Mouse (Mus musculus): ENCODE measurements around the gene Apold1. TPM values are rescaled to one million over a fixed set of nuclear protein-coding genes. Genes with fewer than 3 reads are reported as not detected.

Gene Apold1
- polyA plus RNA-seq (2012): 0.24 and 0.42 TPM in 2 replicates

DNA sequence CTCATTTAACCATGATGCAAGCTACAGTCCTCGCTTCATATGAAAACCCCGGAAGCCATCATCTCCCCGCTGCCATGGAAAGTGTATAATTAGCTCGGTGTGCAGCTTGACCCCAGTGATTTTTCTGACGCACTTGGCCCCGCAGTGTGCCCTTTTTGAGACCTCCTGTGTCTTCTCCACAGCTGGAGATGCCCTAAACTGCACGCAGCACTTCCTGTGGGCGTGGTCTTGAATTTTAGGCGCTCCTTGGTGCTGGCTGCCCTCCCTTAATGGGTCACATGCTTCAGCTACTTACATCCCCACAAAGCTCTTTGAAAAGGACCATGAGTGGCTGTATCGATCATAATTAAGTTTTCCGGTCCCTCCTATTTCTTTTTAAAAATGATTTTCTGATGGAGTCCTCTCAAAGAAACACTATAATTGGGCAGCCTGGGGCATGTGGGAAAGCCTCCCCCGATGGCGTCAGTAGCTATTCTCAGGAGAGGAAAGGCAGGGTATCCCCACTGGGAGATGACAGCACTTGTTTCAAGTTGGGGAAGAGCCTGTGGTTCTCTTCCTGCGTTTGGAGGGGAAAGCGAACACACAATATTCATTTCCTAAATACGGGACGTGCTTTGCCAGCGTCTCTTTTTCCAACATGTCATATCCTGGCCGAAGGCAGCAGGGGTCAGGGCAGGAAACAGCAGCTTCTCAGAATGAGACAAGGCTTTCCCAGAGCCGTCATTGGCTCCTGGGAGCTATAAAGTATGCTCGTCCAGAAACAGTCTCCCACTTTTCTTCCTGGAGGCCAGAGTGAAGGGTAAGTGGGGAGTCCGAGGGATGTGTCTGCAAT lies at the start of gene Apold1:
Gene Apold1 (plus strand): TSS at position 488 of the 832 bp plus-strand sequence.
- no peak for TF ChIP-seq GATA1 (IDR thresholded peaks at IDR 0.05; ENCODE audit: low read length)

DNA sequence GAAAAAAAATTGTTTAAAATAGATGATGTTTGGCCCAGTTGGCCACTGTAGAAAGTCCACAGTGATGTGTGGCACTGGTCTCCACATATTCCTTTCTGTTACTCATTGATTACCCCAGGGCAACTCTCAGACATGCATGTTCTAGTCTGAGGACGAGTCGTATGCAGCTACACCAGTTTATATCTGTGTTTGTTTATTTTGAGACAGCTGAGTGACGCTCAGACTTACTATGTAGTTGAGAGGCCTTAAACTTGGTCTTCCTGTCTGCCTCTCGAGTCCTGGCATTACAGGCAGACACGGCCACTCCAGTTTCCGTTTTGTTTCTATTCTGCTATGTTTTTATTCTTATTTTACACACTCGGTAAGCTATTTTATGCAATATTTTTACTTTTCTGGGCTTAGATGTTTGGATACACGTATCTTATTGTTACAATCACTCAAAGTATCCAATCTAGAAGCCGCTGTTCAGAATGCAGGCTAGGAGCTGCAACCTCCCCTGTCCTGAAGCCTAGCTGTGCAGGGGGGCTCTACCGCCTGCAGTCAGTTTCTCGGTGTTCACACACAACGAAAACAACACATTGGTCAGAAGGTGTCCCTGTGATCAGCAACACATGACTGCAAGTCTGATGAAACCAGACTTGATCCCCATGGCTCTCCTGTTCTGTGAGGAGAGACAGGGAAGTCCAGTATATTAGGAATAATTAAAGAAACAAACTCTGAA lies 48.9 kb upstream of the Apold1 start:
- TF ChIP-seq GATA1 (IDR thresholded peaks at IDR 0.05; ENCODE audit: low read length): no peak

DNA sequence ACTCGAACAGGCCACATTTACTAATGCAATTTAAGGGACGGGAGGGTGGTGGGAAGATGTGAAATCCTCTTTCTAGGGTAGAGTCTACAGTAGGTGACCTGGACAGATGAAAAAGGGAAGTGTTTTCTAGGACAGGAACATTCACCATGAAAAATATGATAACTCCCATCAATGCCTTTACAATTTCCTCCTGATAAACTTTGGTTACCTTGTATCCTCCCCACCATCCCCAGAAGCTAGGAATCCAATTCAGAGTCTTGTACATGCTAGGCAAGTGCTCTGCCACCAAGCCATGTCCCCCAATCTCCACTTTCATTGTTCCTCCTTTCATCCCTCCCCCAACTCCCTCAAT lies 48.3 kb upstream of the Apold1 start:
- TF ChIP-seq GATA1 (IDR thresholded peaks at IDR 0.05; ENCODE audit: low read length): no peak

DNA sequence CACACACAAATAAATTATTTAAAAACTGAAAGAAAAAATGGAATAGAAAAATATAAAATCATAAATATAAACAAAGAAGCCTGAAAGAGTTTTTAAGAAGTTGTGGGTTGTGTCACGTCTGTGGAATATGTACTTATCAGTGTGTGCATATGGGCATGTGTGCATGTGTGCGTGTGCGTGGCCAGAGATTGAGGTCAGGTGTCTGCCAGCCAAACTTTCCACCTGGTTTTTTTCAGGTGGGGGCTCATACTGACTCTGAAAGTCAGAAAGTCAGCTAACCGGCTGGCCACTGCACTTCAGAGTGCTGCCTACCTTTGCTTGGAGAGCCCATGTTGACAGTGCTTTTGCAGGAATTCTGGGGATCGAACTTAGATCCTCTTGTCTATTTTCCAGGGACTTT lies 47.2 kb upstream of the Apold1 start:
- no peak for TF ChIP-seq GATA1 (IDR thresholded peaks at IDR 0.05; ENCODE audit: low read length)

DNA sequence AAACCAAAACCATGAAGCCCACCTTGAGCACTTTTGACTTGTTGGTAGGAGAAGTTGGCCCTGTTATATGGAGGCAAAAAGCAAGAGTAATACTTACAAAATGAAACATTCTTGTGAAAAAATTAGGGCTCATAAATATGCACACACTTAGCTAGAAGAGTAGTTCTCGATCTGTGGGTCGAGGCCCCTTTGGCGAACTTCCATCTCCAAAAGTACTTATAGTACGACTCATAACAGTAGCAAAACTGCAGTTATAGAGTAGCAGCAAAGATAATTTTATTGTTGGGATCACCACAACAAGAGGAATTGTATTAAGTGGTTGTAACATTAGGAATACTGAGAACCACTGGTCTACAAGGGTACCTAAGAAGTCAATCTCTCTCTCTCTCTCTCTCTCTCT lies 41.7 kb upstream of the Apold1 start:
- no peak for TF ChIP-seq GATA1 (IDR thresholded peaks at IDR 0.05; ENCODE audit: low read length)

DNA sequence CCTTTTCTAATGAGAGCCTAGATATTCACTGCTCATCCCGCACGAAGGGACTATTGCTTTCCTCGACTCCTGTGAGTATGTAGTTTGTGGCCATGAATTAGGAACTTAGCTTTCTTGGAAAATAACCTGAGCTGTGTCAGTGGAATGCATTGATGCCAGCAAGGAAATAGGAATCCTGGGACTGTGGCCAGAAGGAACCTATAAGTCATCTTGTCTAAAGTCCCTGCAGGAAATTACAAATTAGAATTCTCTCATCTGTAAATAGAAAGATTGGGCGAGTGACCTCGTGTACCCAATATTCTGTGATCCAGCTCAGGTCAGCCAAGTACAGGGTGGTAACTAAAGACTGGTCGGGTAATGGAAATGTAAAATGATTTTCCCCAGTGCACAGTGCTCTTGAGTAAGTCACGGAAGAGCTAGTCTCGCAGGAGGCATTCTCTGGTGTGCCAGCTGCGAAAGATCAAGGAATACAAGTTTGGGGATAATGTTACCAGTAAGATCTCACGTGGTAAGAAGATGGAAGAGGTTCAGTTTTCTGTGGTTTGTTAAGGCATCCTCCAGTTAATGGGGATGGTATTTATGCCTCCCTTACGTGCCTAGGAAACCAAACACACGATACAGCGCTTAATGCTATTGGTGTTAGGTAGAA lies 37.6 kb upstream of the Apold1 start:
- no peak for TF ChIP-seq GATA1 (IDR thresholded peaks at IDR 0.05; ENCODE audit: low read length)

DNA sequence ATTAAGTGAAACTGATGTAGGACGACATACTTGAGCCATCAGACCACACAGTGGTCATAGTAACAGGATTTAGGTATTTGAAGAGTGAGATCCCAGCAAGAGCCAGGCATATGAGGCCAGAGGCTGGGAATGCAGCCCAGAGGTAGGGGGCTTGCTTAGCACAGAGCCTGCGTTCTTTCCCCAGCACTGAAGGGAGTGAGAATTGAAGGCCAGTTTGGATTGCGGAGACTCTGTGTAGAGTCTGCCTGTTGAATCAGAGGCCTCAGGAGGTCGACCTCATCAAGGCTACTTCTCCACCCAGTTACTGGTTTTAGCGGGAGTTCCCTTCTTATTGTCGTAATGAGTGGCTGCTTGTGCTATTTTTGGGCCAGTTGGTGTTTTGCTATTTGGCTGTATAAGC lies 35.5 kb upstream of the Apold1 start:
- TF ChIP-seq GATA1 (IDR thresholded peaks at IDR 0.05; ENCODE audit: low read length): no peak

DNA sequence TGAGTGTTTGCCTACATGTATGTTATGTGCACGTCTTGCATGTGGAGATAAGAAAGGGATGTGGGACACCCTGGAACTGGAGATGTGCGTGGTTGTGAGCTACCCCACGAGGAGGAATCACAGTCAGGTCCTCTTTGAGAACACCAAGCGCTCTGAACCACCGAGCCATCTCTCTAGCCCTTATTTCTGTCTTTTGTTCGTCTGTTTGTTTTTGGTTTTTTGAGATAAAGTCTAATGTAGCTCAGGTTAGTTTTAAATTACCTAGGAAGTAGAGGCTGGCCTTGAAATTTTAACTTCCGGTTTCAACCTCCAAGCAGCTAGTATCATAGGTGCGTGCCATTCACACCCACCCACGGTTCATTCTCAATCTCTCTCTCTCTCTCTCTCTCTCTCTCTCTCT lies 34.7 kb upstream of the Apold1 start:
- TF ChIP-seq GATA1 (IDR thresholded peaks at IDR 0.05; ENCODE audit: low read length): no peak

DNA sequence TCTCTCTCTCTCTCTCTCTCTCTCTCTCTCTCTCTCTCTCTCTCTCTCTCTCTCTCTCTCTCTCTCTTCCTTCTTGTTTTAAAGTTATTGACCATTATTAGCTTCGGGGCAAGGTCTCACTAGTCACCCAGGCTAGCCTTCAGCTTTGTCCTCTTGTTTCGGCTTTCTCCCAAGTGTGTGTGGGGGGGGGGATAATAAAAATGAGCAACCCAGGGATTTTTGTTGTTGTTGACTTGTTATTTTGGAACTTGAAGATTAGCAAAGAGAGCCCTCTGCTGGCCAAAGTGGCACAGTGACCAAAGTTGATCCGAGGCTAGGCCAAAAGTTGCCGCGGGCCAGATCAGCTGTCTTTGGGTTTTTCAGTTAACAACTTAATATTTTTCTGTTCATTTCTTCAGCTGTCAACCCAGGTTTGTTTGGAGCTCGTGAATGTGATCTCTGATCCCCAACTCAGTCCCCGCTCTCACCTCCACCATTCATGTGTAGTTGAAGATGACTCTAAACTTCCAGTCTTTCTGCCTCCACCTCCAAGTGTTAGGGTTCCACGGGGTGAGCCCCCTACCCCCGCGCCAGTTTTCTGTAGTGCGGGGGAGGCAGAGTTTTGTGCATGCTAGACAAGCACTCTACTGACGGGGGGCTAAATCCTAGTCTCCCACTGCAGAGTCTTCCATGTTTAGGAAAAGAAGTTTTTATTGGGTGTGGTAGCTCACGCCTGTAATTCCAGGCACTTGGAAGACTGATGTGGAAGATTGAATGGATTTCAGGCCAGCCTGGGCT lies 34.0 kb upstream of the Apold1 start:
- no peak for TF ChIP-seq GATA1 (IDR thresholded peaks at IDR 0.05; ENCODE audit: low read length)

DNA sequence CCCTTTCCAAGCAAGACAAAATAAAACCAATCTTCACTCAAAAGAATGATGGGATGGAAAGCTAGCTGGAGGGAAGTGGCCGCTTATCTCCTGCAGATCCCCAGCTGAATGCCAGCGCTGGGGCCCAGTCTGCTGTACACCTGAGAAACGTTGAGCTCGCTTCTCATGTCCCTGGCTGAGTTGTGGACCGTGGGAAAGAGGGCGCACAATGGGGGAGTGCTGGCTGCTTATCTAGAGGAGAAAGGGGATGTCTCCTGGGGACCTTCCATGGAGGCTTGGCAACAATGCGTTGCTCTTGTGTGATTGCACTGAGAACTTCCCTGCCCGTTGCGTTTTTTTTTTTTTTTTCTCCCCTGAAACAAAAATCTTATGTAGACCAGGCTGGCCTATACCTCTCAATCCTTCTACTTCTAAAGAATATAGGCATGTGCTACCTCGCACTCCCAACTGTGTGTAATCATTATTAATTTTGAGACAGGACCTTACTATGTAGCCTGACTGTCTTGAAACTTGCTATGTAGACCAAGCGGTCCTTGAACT lies 32.9 kb upstream of the Apold1 start:
- no peak for TF ChIP-seq GATA1 (IDR thresholded peaks at IDR 0.05; ENCODE audit: low read length)

DNA sequence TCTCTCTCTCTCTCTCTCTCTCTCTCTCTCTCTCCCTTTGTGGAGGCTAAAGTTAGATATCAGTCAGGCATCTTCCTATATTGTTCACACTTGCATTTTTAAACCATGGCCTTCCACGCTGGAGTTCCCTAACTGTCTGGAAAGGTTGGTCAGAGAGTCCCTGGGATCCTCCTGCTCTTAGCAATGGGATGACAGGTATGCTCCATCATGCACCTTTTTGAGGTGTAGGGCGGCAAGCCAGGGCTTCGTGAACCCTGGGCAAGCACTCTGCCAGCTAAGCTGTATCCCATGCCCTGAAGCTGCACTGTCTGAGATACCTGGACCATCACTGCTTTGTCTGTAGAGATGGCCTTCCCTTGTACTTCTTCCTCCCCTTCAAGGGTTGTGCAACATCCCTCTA lies 32.3 kb upstream of the Apold1 start:
- no peak for TF ChIP-seq GATA1 (IDR thresholded peaks at IDR 0.05; ENCODE audit: low read length)

DNA sequence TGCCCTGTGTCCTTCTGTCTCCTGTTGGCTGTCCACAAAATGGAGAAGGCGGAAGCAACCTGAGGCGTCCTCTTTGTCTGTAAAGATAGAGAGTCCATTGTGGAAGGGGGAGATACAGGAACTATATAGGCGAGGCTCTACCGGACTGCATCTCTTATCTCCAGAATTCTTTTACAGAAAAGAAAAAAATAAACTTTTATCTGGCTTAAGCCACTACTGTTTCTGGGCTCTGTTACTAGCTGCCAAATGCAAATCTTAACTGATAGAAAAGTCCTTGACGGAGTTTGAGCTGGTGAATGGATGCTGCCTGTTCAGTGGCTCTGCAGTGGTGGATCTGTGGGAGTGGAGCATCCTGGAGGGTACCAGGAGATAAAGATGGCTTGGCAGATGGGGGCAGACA lies 30.2 kb upstream of the Apold1 start:
- TF ChIP-seq GATA1 (IDR thresholded peaks at IDR 0.05; ENCODE audit: low read length): peak; percentile 69

DNA sequence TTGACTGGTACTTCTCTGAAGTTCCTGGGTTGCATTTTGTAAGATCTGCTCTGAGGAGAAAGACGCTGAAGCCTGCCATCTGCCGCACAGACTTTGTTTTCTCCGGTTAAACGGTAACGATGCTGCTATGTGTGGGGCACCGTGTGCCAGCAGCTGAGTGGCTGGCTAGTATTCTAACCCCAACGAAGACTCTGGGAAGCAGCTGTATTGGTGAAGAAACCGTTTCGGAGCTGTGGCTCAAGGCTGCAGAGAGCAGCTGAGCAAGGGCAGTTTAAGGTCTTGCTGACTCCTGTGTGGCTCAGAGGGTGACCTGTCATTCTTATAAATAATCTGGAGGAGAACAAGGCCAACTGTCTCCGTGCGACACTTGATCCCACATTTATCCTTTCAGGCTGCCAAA lies 27.5 kb upstream of the Apold1 start:
- no peak for TF ChIP-seq GATA1 (IDR thresholded peaks at IDR 0.05; ENCODE audit: low read length)

DNA sequence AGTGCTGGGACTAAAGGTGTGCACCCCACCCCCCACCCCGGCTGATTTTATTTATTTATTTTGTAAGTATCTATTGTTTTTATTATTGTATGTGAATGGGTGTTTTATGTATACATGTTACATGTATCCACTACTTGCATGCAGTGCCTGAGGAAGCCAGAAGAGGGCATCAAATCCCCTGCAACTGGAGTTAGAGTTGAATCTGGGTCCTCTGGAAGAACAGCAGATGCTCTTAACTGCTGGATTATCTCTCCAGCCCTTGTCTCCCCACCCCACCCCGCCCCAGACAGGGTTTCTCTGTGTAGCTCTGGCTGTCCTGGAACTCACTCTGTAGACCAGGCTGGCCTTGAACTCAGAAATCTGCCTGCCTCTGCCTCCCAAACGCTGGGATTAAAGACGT lies 25.1 kb upstream of the Apold1 start:
- TF ChIP-seq GATA1 (IDR thresholded peaks at IDR 0.05; ENCODE audit: low read length): no peak

DNA sequence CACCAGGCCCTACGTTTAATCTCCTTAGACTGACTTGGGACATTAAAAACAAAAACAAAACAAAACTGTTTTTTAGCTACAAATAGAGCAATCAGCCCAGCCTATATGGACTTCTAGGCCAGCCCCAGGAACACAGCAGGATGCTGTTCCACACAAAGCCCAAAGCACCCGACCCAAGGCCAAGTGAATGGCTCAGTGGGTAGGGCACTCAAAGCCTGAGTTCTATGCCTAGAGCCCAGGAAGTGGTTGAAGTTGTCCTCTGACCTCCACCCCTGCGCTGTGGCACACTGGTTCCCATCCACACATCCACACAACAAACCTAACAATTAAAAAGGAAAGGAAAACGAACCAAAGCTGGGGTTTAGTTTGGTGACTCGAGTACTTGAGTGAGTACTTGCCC lies 20.2 kb upstream of the Apold1 start:
- TF ChIP-seq GATA1 (IDR thresholded peaks at IDR 0.05; ENCODE audit: low read length): no peak
